Mouse (Mus musculus): Measurements from ENCODE around the gene Cnot3.

DNA sequence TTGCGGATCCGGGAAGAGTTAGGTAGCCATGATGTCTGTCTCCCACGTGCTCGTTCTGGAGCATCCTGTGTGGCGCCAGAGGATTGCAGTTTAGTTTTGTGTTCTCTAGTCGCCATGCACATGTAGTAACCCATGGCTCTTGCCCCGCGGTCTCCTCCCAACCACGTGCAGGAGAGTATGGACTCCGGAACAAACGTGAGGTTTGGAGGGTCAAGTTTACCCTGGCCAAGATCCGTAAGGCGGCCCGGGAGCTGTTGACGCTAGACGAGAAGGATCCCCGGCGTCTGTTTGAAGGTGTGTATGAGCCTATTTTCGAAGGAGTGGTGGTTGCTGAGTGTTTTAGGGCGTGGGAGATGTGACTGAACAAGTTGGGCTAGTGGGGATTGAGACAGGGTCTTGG lies 59.4 kb downstream of the Cnot3 start:
- TF ChIP-seq POLR2A (IDR thresholded peaks at IDR 0.05; ENCODE audit: insufficient read depth, low read depth, low read length) (no peak), CTCF (IDR thresholded peaks at IDR 0.05) (no peak), EP300 (IDR thresholded peaks at IDR 0.05; ENCODE audit: insufficient read depth, low read depth, low read length) (no peak)

Measured in heart, adult 2 months (tissue).